Mouse (Mus musculus) forebrain, postnatal 0 days (tissue): ENCODE results near the gene Kcnj9. TPM values are rescaled to one million over a fixed set of nuclear protein-coding genes. Genes with fewer than 3 reads are reported as not detected.

Experiments
- ATAC-seq: fragments of 200-750 bp; cut with Nextera tagmentation; 2 replicates; pipeline ENCODE4 v1.8.0; 2017; ENCODE audit warnings: mild to moderate bottlenecking, moderate library complexity
- DNase-seq: peaks from one replicate; pipeline ENCODE4 v3.0.0-alpha.2; 2015
- H3K27ac ChIP-seq: fragments of 300-500 bp; sonication (generic); 2 replicates; pipeline ENCODE4 v1.5.1; 2014; ENCODE audit warnings: low read depth, mild to moderate bottlenecking, antibody characterized with exemption, low read length, moderate library complexity, mixed read lengths
- H3K27me3 ChIP-seq: fragments of 300-500 bp; sonication (generic); 2 replicates; pipeline ENCODE4 v1.6.1; 2014; ENCODE audit warnings: mild to moderate bottlenecking, low read length, mixed read lengths; ENCODE audit not compliant: insufficient read depth
- H3K36me3 ChIP-seq: fragments of 300-500 bp; sonication (generic); 2 replicates; pipeline ENCODE4 v1.6.1; 2014; ENCODE audit warnings: mild to moderate bottlenecking, moderate library complexity; ENCODE audit not compliant: insufficient read depth
- H3K4me1 ChIP-seq: fragments of 300-500 bp; sonication (generic); 2 replicates; pipeline ENCODE4 v1.6.1; 2014; ENCODE audit warnings: antibody characterized with exemption; ENCODE audit not compliant: insufficient read depth
- H3K4me2 ChIP-seq: fragments of 300-500 bp; sonication (generic); 2 replicates; pipeline ENCODE4 v1.6.1; 2014; ENCODE audit warnings: low read depth, mild to moderate bottlenecking, moderate library complexity
- H3K4me3 ChIP-seq: fragments of 300-500 bp; sonication (generic); 2 replicates; pipeline ENCODE4 v1.5.1; 2014; ENCODE audit warnings: low read depth, low read length, mixed read lengths
- H3K9ac ChIP-seq: fragments of 300-500 bp; sonication (generic); 2 replicates; pipeline ENCODE4 v1.6.1; 2014; ENCODE audit warnings: mild to moderate bottlenecking
- H3K9me3 ChIP-seq: fragments of 300-500 bp; sonication (generic); 2 replicates; pipeline ENCODE4 v1.6.1; 2016; ENCODE audit warnings: low read length
- CTCF ChIP-seq: sonication (generic); IDR thresholded peaks from 2 replicates; pipeline ENCODE4 v1.5.1; 2016; ENCODE audit warnings: antibody characterized with exemption, control low read depth, low read depth
- WGBS: fragments of 180-500 bp; shearing (Covaris S2); extraction: QIAGEN DNeasy Blood & Tissue Kit; methylation state at CpG from one replicate; pipeline ENCODE4 v1.1.7; 2014; 5-methylcytosine and 5-hydroxymethylcytosine counted together
- polyA plus RNA-seq: library from polyadenylated mRNA; unstranded; fragments of >200 nt; fragmentation: Nextera tagmentation; extraction: Ambion mirVana; gene quantifications from 2 replicates; pipeline ENCODE4 v1.2.1, GENCODE M21; 2015
- total RNA-seq: library from RNA; depleted of rRNA; stranded (reverse); fragments of >200 nt; gene quantifications from 2 replicates; pipeline ENCODE4 v1.2.3, GENCODE M21; 2014; rRNA removed

Kcnj9 gene
- total and polyA plus RNA-seq, 2 experiments from 2014 or later = 4.8 to 7.5 TPM

DNA sequence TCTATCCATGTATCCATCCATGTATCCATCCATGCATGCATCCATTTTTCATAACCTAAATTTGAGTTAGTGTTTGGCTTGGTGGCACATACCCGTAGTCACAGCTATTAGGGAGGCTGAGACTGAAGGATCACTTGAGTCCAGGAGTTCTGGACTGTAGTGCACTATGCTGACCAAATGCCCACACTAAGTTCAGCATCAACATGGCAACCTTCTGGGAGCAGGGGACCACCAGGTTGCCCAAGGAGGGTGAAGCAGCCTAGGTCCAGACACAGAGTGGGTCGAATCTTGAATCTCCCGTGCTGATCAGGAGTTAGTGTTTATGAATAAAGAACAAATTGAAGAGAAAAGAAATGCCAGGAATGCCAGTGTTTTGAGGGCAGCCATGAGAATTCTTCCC is 57.9 kb downstream of the Kcnj9 start:
- no peak overlapping the region for H3K9ac ChIP-seq
- H3K4me1 ChIP-seq = peaks cover 5% of the 10 kb centered on the region; the same call in 1 of the 2 replicates
- DNase-seq (no peak), ATAC-seq (peak; percentile 38)
- H3K36me3 ChIP-seq = no peaks in the 10 kb centered on the region
- no peak overlapping the region for H3K4me3 ChIP-seq
- TF ChIP-seq CTCF = no peak
- H3K27me3 ChIP-seq = no peaks in the 10 kb centered on the region
- WGBS = 59% methylated on average over 3 of the region's 3 CpGs
- H3K27ac ChIP-seq = 0 out of 2 replicates have a peak overlapping the region, but pooled peaks have one; percentile 45
- no peak overlapping the region for H3K4me2 ChIP-seq
- no peaks in the 10 kb centered on the region for H3K9me3 ChIP-seq

Other genes starting within 250 kb of the Kcnj9 start
- gene Copa, start 246.8 kb downstream of the Kcnj9 start, total RNA-seq = 199 and 241 TPM in 2 replicates
- 127 and 151 TPM in 2 replicates for gene Copa, start 246.8 kb downstream of the Kcnj9 start, polyA plus RNA-seq
- 61.9 and 73.1 TPM in 2 replicates for gene Ncstn, start 246.5 kb downstream of the Kcnj9 start, total RNA-seq
- 77.1 and 93.9 TPM in 2 replicates for gene Ncstn, start 246.5 kb downstream of the Kcnj9 start, polyA plus RNA-seq
- 150 and 161 TPM in 2 replicates for gene Pex19, start 202.6 kb downstream of the Kcnj9 start, total RNA-seq
- 130 and 136 TPM in 2 replicates for gene Pex19, start 202.6 kb downstream of the Kcnj9 start, polyA plus RNA-seq
- gene Dcaf8, start 181.2 kb downstream of the Kcnj9 start, total RNA-seq = 66.8 and 76.8 TPM in 2 replicates
- gene Dcaf8, start 181.2 kb downstream of the Kcnj9 start, polyA plus RNA-seq = 49.4 and 62.7 TPM in 2 replicates
- gene Pea15a, start 122.5 kb downstream of the Kcnj9 start, total RNA-seq = 265 and 281 TPM in 2 replicates
- 412 and 475 TPM in 2 replicates for gene Pea15a, start 122.5 kb downstream of the Kcnj9 start, polyA plus RNA-seq
- 0.76 and 2.2 TPM in 2 replicates for gene Casq1, start 109.5 kb downstream of the Kcnj9 start, total RNA-seq
- gene Casq1, start 109.5 kb downstream of the Kcnj9 start, polyA plus RNA-seq = 3.3 and 3.5 TPM in 2 replicates
- gene Atp1a4, start 70.9 kb downstream of the Kcnj9 start, total RNA-seq = not detected in 2 replicates
- not detected in 2 replicates for gene Atp1a4, start 70.9 kb downstream of the Kcnj9 start, polyA plus RNA-seq
- gene Igsf8, start 67.7 kb downstream of the Kcnj9 start, total RNA-seq = 117 and 136 TPM in 2 replicates
- 110 and 113 TPM in 2 replicates for gene Igsf8, start 67.7 kb downstream of the Kcnj9 start, polyA plus RNA-seq
- 213 and 294 TPM in 2 replicates for gene Atp1a2, start 31.3 kb downstream of the Kcnj9 start, total RNA-seq
- gene Atp1a2, start 31.3 kb downstream of the Kcnj9 start, polyA plus RNA-seq = 54.4 and 75.2 TPM in 2 replicates
- gene Kcnj10, start 11.9 kb upstream of the Kcnj9 start, total RNA-seq = 3.2 and 4.1 TPM in 2 replicates
- 1.4 and 2.9 TPM in 2 replicates for gene Kcnj10, start 11.9 kb upstream of the Kcnj9 start, polyA plus RNA-seq
- gene Pigm, start 47.2 kb upstream of the Kcnj9 start, total RNA-seq = 10.4 and 14.5 TPM in 2 replicates
- gene Pigm, start 47.2 kb upstream of the Kcnj9 start, polyA plus RNA-seq = 1.9 and 2.3 TPM in 2 replicates
- 0.15 and 0.43 TPM in 2 replicates for gene Slamf9, start 146.0 kb upstream of the Kcnj9 start, total RNA-seq
- 0.21 and 0.30 TPM in 2 replicates for gene Slamf9, start 146.0 kb upstream of the Kcnj9 start, polyA plus RNA-seq
- 35.3 and 36.2 TPM in 2 replicates for gene Igsf9, start 152.5 kb upstream of the Kcnj9 start, total RNA-seq
- gene Igsf9, start 152.5 kb upstream of the Kcnj9 start, polyA plus RNA-seq = 13.3 and 25.6 TPM in 2 replicates
- 31.5 and 33.8 TPM in 2 replicates for gene Tagln2, start 170.7 kb upstream of the Kcnj9 start, total RNA-seq
- gene Tagln2, start 170.7 kb upstream of the Kcnj9 start, polyA plus RNA-seq = 42.8 and 48.5 TPM in 2 replicates
- gene Cfap45, start 191.5 kb upstream of the Kcnj9 start, total RNA-seq = 3.0 and 5.1 TPM in 2 replicates
- gene Cfap45, start 191.5 kb upstream of the Kcnj9 start, polyA plus RNA-seq = 3.9 and 5.5 TPM in 2 replicates
- 0.71 and 1.0 TPM in 2 replicates for gene Vsig8, start 226.6 kb upstream of the Kcnj9 start, total RNA-seq
- 0.45 and 0.67 TPM in 2 replicates for gene Vsig8, start 226.6 kb upstream of the Kcnj9 start, polyA plus RNA-seq